Mouse (Mus musculus): Measurements from ENCODE around the gene Atg4a-ps. TPM values are rescaled to one million over a fixed set of nuclear protein-coding genes. Genes with fewer than 3 reads are reported as not detected.

Atg4a-ps gene
- polyA plus RNA-seq, 1 experiment from 2014 or later = 0.20 TPM

GRCm38 (mm10) chr3:103650406-103650805 lies 4.5 kb upstream of the Atg4a-ps start:
- no peak for DNase-seq
- TF ChIP-seq EP300 (IDR thresholded peaks at IDR 0.05; ENCODE audit: low read depth) (no peak), CTCF (IDR thresholded peaks at IDR 0.05; ENCODE audit: low read depth) (no peak)
- WGBS (ENCODE audit: insufficient replicate concordance) = 65% methylated on average over 1 of the region's 1 CpGs

DNA sequence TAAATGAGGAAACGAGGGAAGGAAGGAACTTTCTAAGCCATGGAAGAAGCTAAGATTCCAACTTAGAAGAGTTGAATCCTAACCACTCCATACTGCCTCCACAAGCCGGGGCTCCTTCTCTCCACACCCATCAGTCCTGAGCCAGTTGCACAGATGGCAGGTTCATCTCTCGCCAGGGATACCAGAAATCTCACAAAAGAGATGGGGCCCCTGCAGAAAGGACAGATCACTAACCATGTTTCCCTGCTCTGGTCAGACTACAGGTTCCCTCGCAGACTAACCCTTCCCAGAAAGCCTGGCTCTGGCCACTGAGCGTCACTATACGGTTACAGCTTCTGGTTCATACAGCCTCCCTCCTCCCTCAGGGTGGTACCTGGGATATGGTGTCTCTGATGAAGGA lies 3.8 kb upstream of the Atg4a-ps start:
- H3K4me1 ChIP-seq (ENCODE audit: insufficient read depth) = no peaks in the 10 kb centered on the region
- H3K9ac ChIP-seq (replicated peaks) = no peak overlapping the region
- DNase-seq = no peak
- no peak overlapping the region for H3K4me3 ChIP-seq (ENCODE audit: low read depth, low read length)
- no peak for TF ChIP-seq EP300 (IDR thresholded peaks at IDR 0.05; ENCODE audit: low read depth)
- TF ChIP-seq CTCF (IDR thresholded peaks at IDR 0.05; ENCODE audit: low read depth) = no peak
- WGBS (ENCODE audit: insufficient replicate concordance) = 78% methylated on average over 6 of the region's 6 CpGs
- H3K27ac ChIP-seq (ENCODE audit: low read depth) = no peak overlapping the region
- ATAC-seq = no peak
- H3K27me3 ChIP-seq (ENCODE audit: insufficient read depth, low read length) = no peaks in the 10 kb centered on the region
- H3K36me3 ChIP-seq (replicated peaks; ENCODE audit: insufficient read depth, low read length) = no peaks in the 10 kb centered on the region
- no peaks in the 10 kb centered on the region for H3K9me3 ChIP-seq (ENCODE audit: low read length)
- H3K4me2 ChIP-seq (ENCODE audit: low read depth, low read length) = no peak overlapping the region

More at GRCm38 (mm10) chr3:103650406-103650805, 4.5 kb upstream of the Atg4a-ps start:
- Histone ChIP-seq H3K27ac (ENCODE audit: low read depth) (no peak overlapping the region), H3K27me3 (ENCODE audit: insufficient read depth, low read length) (no peaks in the 10 kb centered on the region), H3K9ac (replicated peaks) (no peak overlapping the region), H3K4me2 (ENCODE audit: low read depth, low read length) (no peak overlapping the region), H3K36me3 (replicated peaks; ENCODE audit: insufficient read depth, low read length) (no peaks in the 10 kb centered on the region), H3K9me3 (ENCODE audit: low read length) (no peaks in the 10 kb centered on the region), H3K4me1 (ENCODE audit: insufficient read depth) (no peaks in the 10 kb centered on the region), H3K4me3 (ENCODE audit: low read depth, low read length) (no peak overlapping the region)
- ATAC-seq = no peak

- H3K9me3 ChIP-seq (ENCODE audit: low read length) = no peaks in the 10 kb centered on the region
- no peaks in the 10 kb centered on the region for H3K4me1 ChIP-seq (ENCODE audit: insufficient read depth)
- no peaks in the 10 kb centered on the region for H3K27me3 ChIP-seq (ENCODE audit: insufficient read depth, low read length)
- H3K4me2 ChIP-seq (ENCODE audit: low read depth, low read length) = no peak overlapping the region
- DNase-seq = no peak
- H3K9ac ChIP-seq (replicated peaks) = no peak overlapping the region
- WGBS (ENCODE audit: insufficient replicate concordance) = 61% methylated on average over 4 of the region's 4 CpGs
- no peak for TF ChIP-seq EP300 (IDR thresholded peaks at IDR 0.05; ENCODE audit: low read depth)
- no peak for TF ChIP-seq CTCF (IDR thresholded peaks at IDR 0.05; ENCODE audit: low read depth)
- H3K4me3 ChIP-seq (ENCODE audit: low read depth, low read length) = no peak overlapping the region
- no peaks in the 10 kb centered on the region for H3K36me3 ChIP-seq (replicated peaks; ENCODE audit: insufficient read depth, low read length)
- no peak overlapping the region for H3K27ac ChIP-seq (ENCODE audit: low read depth)
- no peak for ATAC-seq
These were observed 2.6 kb upstream of the Atg4a-ps start for GRCm38 (mm10) chr3:103648486-103648885.

- no peaks in the 10 kb centered on the region for H3K9me3 ChIP-seq (ENCODE audit: low read length)
- WGBS (ENCODE audit: insufficient replicate concordance) = 70% methylated on average over 11 of the region's 11 CpGs
- H3K4me3 ChIP-seq (ENCODE audit: low read depth, low read length) = no peak overlapping the region
- H3K27me3 ChIP-seq (ENCODE audit: insufficient read depth, low read length) = no peaks in the 10 kb centered on the region
- H3K4me2 ChIP-seq (ENCODE audit: low read depth, low read length) = no peak overlapping the region
- TF ChIP-seq CTCF (IDR thresholded peaks at IDR 0.05; ENCODE audit: low read depth) = no peak
- TF ChIP-seq EP300 (IDR thresholded peaks at IDR 0.05; ENCODE audit: low read depth) = no peak
- H3K4me1 ChIP-seq (ENCODE audit: insufficient read depth) = no peaks in the 10 kb centered on the region
- no peak overlapping the region for H3K27ac ChIP-seq (ENCODE audit: low read depth)
- H3K36me3 ChIP-seq (replicated peaks; ENCODE audit: insufficient read depth, low read length) = no peaks in the 10 kb centered on the region
- ATAC-seq (no peak), DNase-seq (no peak)
- H3K9ac ChIP-seq (replicated peaks) = no peak overlapping the region
These were observed 1.4 kb upstream of the Atg4a-ps start for GRCm38 (mm10) chr3:103647164-103647867.

DNA sequence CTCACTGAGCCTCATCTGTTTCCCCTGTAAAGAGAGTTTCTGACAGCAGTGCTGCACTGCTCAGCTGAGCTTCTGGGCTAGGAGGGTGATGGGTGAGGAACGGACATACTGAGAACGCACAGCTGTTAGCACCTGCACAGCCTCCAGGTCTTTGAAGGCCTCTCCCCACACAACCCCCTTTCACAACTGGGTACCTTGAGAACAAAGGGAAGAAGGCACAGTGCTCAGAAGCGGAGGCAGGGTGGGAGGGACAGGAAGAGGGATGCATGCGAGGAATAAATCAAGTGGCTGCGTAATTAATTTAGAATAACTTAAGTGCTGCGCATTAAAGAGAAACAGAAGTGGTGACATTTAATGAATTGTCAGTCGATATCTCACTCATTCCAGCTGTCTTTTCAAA lies 4.6 kb downstream of the Atg4a-ps start:
- Histone ChIP-seq H3K4me1 (ENCODE audit: insufficient read depth) (no peaks in the 10 kb centered on the region), H3K36me3 (replicated peaks; ENCODE audit: insufficient read depth, low read length) (no peaks in the 10 kb centered on the region), H3K4me3 (ENCODE audit: low read depth, low read length) (no peak overlapping the region), H3K9ac (replicated peaks) (no peak overlapping the region), H3K27me3 (ENCODE audit: insufficient read depth, low read length) (no peaks in the 10 kb centered on the region), H3K9me3 (ENCODE audit: low read length) (no peaks in the 10 kb centered on the region), H3K4me2 (ENCODE audit: low read depth, low read length) (no peak overlapping the region), H3K27ac (ENCODE audit: low read depth) (no peak overlapping the region)
- ATAC-seq = no peak
- no peak for TF ChIP-seq EP300 (IDR thresholded peaks at IDR 0.05; ENCODE audit: low read depth)
- TF ChIP-seq CTCF (IDR thresholded peaks at IDR 0.05; ENCODE audit: low read depth) = no peak
- WGBS (ENCODE audit: insufficient replicate concordance) = 63% methylated on average over 7 of the region's 7 CpGs
- DNase-seq = no peak

DNA sequence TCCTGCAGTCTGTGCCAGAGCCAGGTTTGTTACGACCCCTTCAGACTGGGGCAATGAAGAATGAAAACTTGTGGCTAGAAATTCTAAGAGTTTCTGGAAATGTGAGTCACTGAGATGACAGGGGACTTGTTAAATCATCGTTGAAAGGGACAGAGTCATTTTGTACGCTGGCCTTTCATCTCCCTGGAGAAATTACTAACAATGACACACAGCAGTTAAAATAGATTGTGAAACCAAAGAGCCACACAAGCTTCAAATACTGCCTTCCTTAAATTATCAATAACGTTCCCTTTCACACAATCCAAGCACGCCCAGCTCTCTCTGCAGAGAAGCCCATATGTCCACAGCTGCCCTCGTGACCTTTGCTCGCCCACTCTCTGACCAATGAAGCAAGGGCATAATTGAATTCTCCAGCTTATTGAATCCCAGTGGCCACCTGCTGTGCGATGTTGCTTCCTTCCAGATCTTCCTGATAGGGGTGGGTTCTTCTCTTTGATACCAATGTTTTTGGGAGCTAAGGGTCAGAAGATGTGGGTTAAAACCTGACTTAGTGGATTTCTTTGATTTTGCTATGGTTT lies 5.6 kb downstream of the Atg4a-ps start:
- DNase-seq (no peak), ATAC-seq (peak; percentile 55)
- H3K4me2 ChIP-seq (ENCODE audit: low read depth, low read length) = no peak overlapping the region
- no peak for TF ChIP-seq CTCF (IDR thresholded peaks at IDR 0.05; ENCODE audit: low read depth)
- TF ChIP-seq EP300 (IDR thresholded peaks at IDR 0.05; ENCODE audit: low read depth) = no peak
- H3K4me3 ChIP-seq (ENCODE audit: low read depth, low read length) = no peak overlapping the region
- 56% methylated on average over 8 of the region's 8 CpGs for WGBS (ENCODE audit: insufficient replicate concordance)
- no peaks in the 10 kb centered on the region for H3K9me3 ChIP-seq (ENCODE audit: low read length)
- H3K27me3 ChIP-seq (ENCODE audit: insufficient read depth, low read length) = no peaks in the 10 kb centered on the region
- H3K36me3 ChIP-seq (replicated peaks; ENCODE audit: insufficient read depth, low read length) = no peaks in the 10 kb centered on the region
- H3K4me1 ChIP-seq (ENCODE audit: insufficient read depth) = no peaks in the 10 kb centered on the region
- H3K9ac ChIP-seq (replicated peaks) = no peak overlapping the region
- no peak overlapping the region for H3K27ac ChIP-seq (ENCODE audit: low read depth)

All from liver, postnatal 0 days (tissue).